Mouse (Mus musculus) 3134 (cell line): ENCODE results near the gene Cttn.
A peak's percentile ranks its signal among the peaks of the same experiment; 100 is the strongest.

Experiments
- DNase-seq: peaks from one replicate; pipeline ENCODE4 v3.0.0-alpha.2; 2011; ENCODE audit warnings: low spot score; ENCODE audit not compliant: insufficient read length; ENCODE audit errors: extremely low read depth

Gene Cttn

DNA sequence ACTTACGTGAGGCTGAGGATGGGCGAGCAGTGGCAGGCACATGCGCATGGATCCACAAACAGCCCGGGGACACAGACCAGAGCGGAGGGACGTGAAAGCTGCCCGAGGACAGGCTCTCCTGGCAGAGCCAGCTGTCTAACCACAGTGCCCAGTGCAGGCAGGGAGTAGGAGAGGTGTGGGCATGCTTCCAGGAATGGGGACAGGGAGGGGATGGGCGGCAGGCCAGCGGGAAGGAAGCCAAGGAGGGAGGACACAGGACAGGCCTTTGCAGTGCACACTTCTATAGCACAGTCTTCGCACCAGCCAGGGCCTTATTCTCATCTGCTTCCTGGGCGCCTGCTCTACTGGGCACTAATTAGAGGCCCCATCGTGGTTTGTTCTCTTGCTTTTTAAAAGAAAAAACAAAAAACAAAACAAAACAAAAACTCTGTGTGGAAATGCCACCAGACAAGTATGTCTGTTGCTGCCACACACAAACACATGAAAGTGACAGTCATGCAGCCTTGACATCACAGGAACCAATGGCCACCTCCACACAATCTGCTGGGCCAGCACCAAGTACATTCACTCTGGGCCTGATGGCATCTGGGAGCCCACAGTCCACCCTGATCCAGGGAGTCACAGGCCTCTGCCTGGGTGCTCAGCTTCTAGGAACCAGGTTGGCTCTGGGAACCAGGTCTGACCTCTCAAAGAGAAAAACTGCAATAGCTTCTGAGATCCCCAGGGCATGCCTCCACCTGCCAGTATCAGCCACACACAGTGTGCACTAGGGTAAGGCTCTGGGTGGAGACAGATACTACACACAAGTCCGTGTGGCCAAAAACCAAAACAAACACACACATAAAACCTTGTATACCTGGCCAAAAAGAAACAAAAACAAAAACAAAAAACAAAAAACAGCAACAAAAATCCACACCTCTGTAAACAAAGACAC lies 20.9 kb downstream of the Cttn start:
- DNase-seq: peak; percentile 87

DNA sequence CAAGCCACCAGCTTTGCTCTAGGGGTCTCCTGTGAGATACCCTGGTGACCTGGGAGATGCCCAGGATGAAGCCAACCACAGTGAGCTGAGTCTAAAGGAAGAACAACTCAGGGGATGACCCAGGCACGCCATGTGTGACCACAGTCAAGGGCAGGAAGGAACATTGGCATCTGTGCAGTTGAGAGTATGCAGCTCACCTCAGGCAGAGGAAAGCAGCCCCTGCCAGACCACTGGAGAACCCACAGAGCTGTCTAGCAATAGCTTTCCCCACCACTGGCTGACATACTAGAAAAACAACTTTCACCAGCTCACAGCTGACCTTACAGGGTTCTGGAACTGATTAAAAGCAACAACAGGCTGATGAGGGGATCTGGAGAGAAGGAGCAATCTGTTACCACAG lies 22.6 kb downstream of the Cttn start:
- DNase-seq: no peak

DNA sequence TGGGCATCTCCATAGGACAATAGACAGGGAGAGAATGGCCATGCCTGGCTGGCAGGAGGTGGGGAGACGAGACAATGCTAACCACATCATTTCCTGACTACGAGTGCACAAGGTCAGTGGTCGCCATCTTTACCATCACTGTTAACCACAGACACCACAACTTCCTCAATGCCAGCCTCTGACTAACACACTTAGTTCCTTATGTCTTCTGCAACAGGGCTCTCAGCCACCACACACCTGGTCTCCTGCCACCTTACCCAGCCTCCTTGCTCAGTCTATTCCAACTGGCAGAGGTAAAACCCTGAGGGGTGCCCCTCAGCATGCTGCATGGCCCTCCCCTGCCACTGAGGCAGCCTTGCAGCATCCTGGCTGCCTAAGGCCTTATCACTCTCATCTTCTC lies 23.7 kb downstream of the Cttn start:
- peak; percentile 54 for DNase-seq

DNA sequence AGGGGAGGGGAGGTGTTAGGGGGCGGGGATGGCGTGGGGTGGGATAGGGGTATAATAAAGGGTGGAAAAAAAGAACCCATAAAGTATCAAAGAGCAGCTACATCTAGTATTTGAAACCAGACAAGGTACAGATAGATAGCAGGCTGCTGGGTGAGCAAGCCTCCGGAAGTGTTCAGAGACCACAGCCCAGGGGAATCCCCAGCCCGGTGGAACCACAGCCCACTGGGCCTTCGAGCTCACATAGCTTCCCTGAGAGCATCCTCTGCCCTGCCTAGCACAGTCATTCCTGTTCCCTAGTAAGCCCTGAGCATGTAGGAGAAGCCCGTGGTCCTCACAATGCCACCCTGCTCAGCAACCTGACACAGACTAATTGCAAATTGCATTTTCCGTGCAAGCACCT lies 26.0 kb downstream of the Cttn start:
- no peak for DNase-seq

DNA sequence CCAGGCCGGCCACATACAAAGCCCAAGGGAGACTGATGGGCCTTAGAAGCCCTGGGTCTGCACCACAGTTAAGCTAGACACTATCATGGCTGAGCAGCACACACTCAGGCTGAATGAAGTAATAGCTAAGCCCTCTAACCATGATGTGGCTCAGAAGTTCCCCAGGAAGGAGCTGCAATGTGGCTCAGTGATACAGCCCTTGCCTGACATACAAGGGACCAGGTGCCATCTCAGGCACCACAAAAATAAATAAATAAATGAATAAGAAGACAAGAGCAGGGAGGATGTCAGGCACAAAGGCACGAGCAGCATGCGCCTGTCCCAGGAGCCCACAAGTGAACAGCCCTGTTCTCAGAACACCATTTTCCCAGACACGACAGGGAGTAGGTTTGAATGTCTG lies 28.8 kb downstream of the Cttn start:
- no peak for DNase-seq

DNA sequence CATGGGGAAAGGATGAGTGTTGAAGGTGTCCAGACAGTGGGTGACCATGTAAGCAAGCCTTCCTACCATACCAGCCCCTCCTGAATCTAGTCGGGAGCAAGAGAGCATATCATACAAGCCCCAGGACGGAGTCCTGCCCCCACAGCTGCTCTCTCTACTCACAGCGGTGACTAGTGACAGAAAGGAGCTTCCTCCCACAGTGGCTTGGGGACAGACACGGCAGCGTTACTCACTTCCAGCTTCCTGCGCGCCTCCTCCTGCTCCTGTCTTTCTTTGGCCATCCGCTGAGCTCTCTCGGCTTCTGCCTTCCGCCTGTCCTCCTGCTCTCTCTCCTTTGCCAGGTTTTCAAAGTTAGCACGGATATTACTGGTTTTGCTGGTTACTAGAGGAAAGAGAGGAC lies 29.3 kb downstream of the Cttn start:
- DNase-seq: no peak

DNA sequence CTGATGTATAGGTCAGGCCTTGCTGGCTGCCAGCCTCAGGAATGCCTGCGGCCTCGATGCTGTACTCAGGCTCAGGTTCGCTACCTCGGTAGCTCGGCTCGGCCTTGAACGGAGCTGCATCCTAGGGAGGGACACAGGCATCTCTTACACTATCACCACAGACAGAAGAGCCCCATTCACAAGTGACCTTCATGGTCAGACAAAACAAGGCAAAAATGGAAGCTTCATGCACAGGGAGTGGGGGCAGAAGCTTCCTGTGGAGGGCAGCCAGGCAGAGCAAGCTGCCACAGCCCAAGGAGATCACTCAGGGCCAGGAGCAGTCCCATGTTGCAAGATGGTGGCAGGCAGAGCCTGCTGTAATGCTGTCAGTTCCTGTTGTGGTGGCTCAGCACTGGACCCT lies 32.0 kb downstream of the Cttn start:
- DNase-seq: no peak

DNA sequence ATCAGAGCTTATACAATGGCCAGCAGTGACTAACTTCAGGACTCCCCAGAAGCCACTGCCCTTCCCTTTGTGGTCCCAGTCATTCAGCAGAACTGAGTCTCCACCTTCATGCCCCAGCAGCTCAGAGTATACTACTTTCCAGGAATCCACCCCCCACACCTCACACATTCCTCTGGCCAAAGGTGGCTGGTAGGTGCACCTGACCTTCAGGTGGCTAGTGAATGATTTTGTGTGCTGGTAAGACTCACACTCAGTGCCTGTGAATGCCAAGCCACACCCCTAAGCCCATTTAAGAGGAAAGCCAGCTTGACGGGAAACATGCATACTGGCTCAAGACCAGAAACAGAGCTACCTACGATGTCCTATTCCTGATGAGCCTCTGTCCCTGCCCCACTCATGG lies 37.9 kb downstream of the Cttn start:
- DNase-seq: no peak

DNA sequence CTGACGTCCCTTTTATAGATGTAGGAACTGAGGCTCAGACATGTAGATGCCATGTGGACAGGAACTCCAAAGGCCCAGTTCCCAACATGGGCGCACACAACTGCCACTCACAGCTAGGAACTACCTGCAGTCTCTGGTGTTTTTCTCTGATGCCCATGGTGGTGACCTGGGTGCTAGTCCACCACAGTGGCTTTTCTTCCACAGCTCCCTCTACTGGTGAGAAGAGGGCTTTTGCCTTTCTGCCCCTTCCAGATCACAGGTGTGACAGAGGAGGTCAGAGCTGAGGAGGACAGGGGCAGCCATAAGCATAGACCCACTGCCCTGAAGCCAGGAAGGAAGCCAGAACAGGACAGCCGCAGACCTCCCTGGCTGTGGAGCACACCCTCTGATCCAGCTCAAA lies 43.3 kb downstream of the Cttn start:
- DNase-seq: no peak

DNA sequence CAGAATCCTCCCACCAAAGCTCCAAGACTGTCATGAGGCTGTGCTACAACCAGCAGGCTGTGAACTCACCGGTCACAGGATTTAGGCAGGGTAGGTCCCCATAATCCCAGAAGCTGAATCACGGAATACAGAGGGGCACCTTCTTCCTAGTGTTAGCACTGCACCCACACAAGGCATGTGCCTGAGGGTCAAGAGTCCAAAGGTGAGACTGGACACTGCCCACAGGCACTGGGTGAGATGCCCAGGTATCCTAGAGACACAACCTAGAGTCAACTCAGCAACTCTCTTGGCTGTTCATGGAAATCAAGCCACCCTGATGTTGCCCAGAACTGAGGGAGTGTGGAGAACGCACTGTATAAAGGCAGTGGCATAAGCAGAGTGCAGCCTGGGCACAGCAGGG lies 44.2 kb downstream of the Cttn start:
- no peak for DNase-seq

DNA sequence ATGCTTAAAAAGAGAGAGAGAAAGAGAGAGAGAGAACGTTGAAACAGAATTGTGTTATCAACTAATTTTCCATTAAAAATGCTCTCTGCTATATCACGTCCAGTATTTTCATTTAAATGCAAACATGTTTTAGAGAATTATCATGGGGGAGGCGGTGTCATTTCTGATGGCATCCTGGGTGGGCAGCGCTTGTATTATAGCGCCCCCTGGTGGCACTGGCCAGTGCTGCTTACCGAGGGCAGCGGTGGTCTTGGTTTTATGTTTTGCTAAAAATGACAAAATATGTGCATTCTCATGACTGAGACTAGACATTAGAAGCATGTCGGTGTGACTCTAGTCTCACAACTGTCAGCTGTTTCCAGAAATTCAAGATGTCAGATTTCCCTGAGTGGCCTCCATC lies 44.9 kb downstream of the Cttn start:
- no peak for DNase-seq

DNA sequence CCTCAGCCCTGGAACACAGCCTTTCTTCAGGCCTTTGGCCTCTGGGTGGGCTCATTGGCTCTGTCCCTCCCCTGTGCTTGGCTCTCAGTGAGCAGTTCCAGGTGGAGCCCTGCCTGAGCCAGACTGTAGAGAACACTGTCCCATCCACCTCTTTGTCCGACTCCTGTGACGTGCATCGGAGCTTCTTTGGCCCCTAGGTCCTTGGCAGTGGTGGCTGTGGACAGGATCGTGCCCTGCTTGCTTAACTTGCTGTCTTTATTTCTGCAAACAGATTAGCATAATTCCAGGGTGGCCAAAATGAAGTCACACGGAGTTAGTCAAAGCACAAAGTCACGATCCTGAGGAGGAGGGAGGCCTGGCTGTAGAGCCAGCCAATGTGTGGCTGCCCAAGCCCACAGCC lies 49.3 kb downstream of the Cttn start:
- DNase-seq: no peak

DNA sequence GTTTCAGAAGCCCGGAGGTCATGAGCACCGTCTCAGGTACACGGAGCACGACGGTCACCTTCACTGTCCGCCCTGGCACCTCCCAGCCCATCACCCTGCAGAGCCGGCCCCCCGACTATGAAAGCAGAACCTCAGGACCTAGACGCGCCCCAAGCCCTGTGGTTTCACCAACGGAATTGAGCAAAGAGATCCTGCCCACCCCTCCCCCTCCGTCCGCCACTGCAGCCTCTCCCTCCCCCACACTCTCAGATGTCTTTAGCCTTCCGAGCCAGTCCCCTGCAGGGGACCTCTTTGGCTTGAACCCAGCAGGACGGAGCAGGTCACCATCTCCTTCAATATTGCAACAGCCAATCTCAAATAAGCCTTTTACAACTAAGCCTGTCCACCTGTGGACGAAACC lies 50.3 kb downstream of the Cttn start:
- no peak for DNase-seq

DNA sequence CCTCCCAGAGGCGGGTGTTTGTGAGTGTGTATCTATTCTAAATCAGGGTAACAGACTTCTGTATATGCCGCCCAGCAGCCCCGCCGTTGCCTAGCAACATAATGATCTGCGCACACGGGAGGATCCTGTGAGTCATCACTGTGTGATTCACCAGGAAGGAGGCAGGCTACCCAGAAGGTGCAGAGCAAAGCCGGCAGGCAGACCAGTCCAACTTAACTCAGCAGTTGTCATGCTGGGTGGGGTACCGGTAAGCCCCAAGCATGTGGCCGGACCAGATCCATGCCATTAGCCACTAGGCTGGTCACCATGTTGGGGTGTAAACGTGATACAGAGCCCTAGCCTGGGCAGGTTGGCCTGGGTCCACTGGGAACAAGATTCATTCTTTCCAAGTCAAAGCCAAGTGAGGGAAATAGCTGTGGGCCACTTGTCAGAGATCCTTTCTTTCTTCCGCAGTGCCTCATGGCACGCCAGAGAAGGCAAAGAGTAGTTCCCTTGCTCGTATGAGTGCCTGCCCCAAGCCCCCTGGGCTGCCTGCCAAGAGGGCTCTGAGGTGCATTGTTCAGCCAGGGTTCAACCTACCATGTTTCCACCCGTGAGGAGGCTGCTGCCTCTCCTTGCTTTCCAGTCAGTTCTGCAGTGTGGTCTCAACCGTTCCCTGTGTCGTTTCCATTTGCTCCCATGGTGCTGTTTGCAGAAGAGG lies 53.0 kb downstream of the Cttn start:
- DNase-seq: peak; percentile 82

DNA sequence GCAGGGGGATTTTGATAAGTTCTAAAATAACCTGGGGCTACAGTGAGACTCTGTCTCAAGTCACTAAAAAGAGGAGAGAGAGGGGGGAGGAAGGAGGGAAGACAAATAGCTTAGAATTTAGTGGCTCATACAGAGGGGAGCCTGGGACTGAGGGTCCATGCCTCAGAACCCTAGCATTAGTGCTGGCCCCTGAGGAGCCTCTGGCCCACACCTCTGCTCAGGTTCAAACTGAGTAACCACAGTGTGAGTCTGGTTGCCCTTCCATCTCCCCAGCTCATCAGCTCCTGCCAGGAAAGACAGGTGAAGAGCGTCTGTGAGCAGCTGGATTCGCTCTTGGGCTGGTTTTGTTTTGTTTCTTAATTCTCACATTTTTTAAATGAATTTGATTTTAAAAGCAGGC lies 53.6 kb downstream of the Cttn start:
- no peak for DNase-seq

DNA sequence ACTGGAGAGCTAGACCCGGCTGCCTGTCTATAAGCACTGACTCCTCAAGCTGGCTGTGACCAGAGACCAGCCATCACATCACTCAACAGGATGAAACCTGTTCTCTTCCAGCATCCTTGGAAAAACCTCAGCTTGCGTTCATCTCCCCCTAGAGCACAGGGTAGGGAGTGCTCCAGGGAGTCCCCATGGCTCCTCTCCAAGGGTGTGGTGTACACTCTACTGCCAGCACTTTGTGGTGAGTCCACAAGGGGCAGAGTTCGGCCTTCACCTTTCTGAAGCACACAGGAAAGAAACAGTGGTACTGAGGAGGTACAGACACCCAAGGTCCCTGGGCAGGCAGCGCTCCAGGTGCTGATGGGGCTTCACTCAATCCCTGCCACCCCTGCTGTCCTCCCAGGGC lies 55.0 kb downstream of the Cttn start:
- no peak for DNase-seq

DNA sequence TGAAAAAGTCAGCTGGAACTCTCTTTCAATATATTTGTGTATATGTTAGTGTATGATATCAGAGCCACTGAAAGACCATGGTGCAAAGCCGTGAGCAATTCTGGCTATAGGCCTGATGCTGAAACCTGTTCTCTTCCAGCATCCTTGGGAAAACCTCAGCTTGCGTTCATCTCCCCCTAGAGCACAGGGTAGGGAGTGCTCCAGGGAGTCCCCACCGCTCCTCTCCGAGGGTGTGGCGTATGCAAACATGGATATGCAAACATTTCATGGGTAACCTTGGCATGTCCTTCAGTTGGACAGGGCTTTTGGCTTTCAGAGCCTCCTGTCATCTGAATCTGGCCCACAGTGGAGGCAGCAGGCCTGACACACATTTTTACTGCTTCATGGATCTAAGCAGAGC lies 56.2 kb downstream of the Cttn start:
- no peak for DNase-seq

DNA sequence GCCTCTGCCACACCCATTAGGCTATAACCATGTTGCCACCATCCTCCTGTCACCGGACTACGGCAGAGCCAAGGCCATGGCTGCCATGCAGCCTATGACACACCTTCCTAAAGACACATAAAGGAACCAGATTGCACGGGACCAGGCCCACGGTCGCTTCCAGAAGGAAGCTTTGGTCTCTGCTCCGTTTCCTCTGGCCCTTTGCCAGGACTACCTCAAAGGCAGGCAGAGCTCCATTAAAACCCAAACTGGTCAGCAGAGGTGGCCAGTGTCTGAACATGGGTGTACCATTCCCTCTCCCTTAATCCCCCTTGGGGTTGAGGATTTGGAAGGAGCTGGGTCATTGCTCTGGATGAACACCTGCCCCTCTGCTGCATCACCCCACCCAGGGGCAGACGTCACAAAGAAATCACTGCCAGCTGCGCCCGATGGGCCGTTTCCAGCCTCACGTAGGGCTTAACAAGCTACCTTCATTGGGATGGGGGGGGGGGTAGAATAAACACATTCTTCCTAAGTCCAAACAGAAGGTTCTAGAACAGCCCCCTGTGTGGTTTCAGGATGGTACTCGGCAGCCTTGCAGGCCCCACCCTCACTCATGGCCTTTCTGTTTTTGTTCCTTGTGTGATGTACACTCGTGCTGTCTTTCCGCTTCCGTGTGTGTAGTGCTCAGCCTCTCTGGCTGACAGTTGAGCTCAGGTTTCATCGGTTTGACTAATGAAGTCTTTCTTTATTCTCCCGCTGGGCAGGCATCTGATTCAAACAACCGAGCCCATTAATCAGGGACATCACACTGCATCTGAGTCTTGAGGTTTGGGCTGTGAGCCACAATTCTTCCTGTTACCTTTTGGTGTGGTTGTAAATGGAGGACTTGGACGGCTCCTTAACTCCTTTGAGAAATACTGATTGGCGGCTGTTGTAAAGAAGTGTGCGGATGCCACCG lies 58.6 kb downstream of the Cttn start:
- DNase-seq: no peak

DNA sequence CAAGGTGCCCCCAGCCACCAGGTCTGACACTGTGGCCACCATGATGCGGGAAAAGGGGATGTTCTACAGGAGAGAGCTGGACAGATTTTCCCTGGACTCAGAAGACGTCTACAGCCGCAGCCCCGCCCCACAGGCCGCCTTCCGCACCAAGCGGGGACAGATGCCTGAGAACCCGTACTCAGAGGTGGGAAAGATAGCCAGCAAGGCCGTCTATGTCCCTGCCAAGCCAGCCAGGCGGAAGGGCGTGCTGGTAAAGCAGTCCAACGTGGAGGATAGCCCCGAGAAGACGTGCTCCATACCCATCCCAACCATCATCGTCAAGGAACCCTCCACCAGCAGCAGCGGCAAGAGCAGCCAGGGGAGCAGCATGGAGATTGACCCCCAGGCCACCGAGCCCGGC lies 61.1 kb downstream of the Cttn start:
- DNase-seq: no peak

DNA sequence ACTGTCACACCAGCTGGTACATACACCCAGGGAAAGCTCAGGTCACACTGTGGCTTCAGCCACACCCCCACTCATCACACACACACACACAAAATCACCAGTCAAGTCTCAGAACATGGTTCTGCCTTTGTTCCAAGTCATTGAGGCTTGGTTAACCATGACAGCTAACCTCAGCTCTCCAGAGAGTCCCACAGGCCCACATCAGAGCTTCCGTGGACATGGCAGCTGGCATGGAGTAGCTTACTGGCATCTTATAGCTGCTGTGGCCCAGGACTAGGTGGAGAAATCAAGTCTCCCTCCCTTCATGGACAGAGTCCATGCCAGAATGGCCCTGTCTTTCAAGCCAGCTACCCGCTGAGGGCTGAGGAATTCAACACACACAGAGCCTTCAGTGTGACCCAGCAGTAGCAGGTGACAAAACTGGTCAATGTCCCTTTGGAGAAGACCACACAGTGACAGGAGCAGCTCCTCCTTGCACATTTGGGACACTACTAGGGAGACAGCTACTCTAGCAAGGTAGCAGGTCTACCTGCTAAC lies 62.3 kb downstream of the Cttn start:
- no peak for DNase-seq

DNA sequence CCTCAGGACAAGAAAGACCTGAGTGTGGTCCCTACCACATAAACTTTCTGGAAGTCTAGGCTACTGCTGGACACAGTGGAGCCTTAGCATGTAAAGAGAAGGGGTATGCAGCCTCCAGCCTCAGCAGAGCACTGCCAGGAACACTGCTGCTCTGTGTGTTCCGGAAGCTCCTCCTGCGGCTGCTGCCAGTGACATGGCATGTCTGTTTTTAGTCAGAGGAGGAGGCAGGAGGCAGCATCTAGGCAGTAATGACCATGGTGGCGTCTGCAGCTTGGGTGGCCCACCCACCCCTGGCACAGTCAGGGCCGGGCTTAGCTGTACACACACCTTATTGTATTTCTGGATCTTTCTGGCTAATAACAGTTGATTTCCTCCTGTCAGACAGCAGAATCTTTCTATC lies 63.1 kb downstream of the Cttn start:
- no peak for DNase-seq
